Mouse (Mus musculus): ENCODE data around the gene Mthfsd.
A peak's percentile ranks its signal among the peaks of the same experiment; 100 is the strongest.
"Not testable (repeated sequence)": the region's sequence is repeated elsewhere in the genome, so short reads cannot be mapped to it uniquely, and the experiment has no call there.

The Mthfsd gene

GRCm38 (mm10) chr8:121107668-121108656 is at the start of gene Mthfsd:
TSS of gene Mthfsd (minus strand) at chr8:121108392.
- DNase-seq (ENCODE audit: low read depth) = peak; percentile 99

- DNase-seq (ENCODE audit: low read depth) = no peak
Observed at GRCm38 (mm10) chr8:121156990-121157491, 48.8 kb upstream of the Mthfsd start.

GRCm38 (mm10) chr8:121152394-121152793 is 44.2 kb upstream of the Mthfsd start:
- peak; percentile 92 for DNase-seq (ENCODE audit: low read depth)

- DNase-seq (ENCODE audit: low read depth) = no peak
Observed at GRCm38 (mm10) chr8:121148573-121149083, 40.4 kb upstream of the Mthfsd start.

- not testable (repeated sequence) for DNase-seq (ENCODE audit: low read depth)
Observed at GRCm38 (mm10) chr8:121145457-121146134, 37.4 kb upstream of the Mthfsd start.

- DNase-seq (ENCODE audit: low read depth) = no peak
Observed at GRCm38 (mm10) chr8:121136856-121137255, 28.7 kb upstream of the Mthfsd start.

- no peak for DNase-seq (ENCODE audit: low read depth)
Observed at GRCm38 (mm10) chr8:121134512-121134911, 26.3 kb upstream of the Mthfsd start.

- DNase-seq (ENCODE audit: low read depth) = peak; percentile 92
Observed at GRCm38 (mm10) chr8:121134102-121134501, 25.9 kb upstream of the Mthfsd start.

- peak; percentile 62 for DNase-seq (ENCODE audit: low read depth)
Observed at GRCm38 (mm10) chr8:121132961-121133513, 24.8 kb upstream of the Mthfsd start.

- DNase-seq (ENCODE audit: low read depth) = peak; percentile 69
Observed at GRCm38 (mm10) chr8:121130522-121130921, 22.3 kb upstream of the Mthfsd start.

GRCm38 (mm10) chr8:121129265-121129940 is 21.2 kb upstream of the Mthfsd start:
- no peak for DNase-seq (ENCODE audit: low read depth)

- no peak for DNase-seq (ENCODE audit: low read depth)
Observed at GRCm38 (mm10) chr8:121128531-121129264, 20.5 kb upstream of the Mthfsd start.

- DNase-seq (ENCODE audit: low read depth) = no peak
Observed at GRCm38 (mm10) chr8:121127756-121128375, 19.7 kb upstream of the Mthfsd start, which contains the start of gene Foxl1. TSS of gene Foxl1 (plus strand) at chr8:121127940.

GRCm38 (mm10) chr8:121127291-121127701 is 19.1 kb upstream of the Mthfsd start:
- DNase-seq (ENCODE audit: low read depth) = no peak

GRCm38 (mm10) chr8:121126694-121127093 is 18.5 kb upstream of the Mthfsd start:
- DNase-seq (ENCODE audit: low read depth) = no peak

- DNase-seq (ENCODE audit: low read depth) = no peak
Observed at GRCm38 (mm10) chr8:121126191-121126590, 18.0 kb upstream of the Mthfsd start.

GRCm38 (mm10) chr8:121125311-121125876 is 17.2 kb upstream of the Mthfsd start:
- DNase-seq (ENCODE audit: low read depth) = peak; percentile 99

- DNase-seq (ENCODE audit: low read depth) = peak; percentile 74
Observed at GRCm38 (mm10) chr8:121124547-121125239, 16.5 kb upstream of the Mthfsd start.

GRCm38 (mm10) chr8:121123113-121123512 is 14.9 kb upstream of the Mthfsd start:
- no peak for DNase-seq (ENCODE audit: low read depth)
